In genomic region chr15:98632107-98632744, GRCm38 (mm10) we compare ENCODE assay signal across 8 mouse cellular contexts. TPM values are rescaled to one million over a fixed set of nuclear protein-coding genes. Genes with fewer than 3 reads are reported as not detected.
DNase-seq lines count a peak whose midpoint lies in the region; ATAC-seq lines count a peak whose summit lies in the region.

No protein-coding gene starts in this region.

- peak overlapping the region; percentile 97 for H3K4me2 ChIP-seq in forebrain, embryonic 11.5 days (ENCODE audit: low read depth, low read length, severe bottlenecking)
- H3K4me2 ChIP-seq in midbrain, embryonic 13.5 days (replicated peaks): peak overlapping the region; percentile 93

- WGBS in forebrain, embryonic 11.5 days: under 1% methylated on average over 25 of the region's 25 CpGs
- WGBS in hindbrain, embryonic 10.5 days: under 1% methylated on average over 25 of the region's 25 CpGs
- WGBS in midbrain, embryonic 13.5 days: under 1% methylated on average over 25 of the region's 25 CpGs

- peaks cover 42% of the 10 kb centered on the region for H3K4me1 ChIP-seq in forebrain, embryonic 11.5 days (replicated peaks; ENCODE audit: control insufficient read depth, insufficient read depth, low read length)
- H3K4me1 ChIP-seq in hindbrain, embryonic 10.5 days (replicated peaks): peaks cover 89% of the 10 kb centered on the region
- H3K4me1 ChIP-seq in midbrain, embryonic 13.5 days (replicated peaks): peaks cover 78% of the 10 kb centered on the region

- intact Hi-C loops in left cerebral cortex, postnatal 36 days (cut with DNase I): no loop called here

- no peaks in the 10 kb centered on the region for H3K36me3 ChIP-seq in forebrain, embryonic 11.5 days (ENCODE audit: control insufficient read depth, insufficient read depth, low read length)
- H3K36me3 ChIP-seq in hindbrain, embryonic 10.5 days: no peaks in the 10 kb centered on the region
- peaks cover 3% of the 10 kb centered on the region; the same call in 1 of the 2 replicates for H3K36me3 ChIP-seq in midbrain, embryonic 13.5 days

- peak overlapping the region; percentile 51 for H3K9ac ChIP-seq in forebrain, embryonic 11.5 days (ENCODE audit: low read length)
- peak overlapping the region; percentile 96 for H3K9ac ChIP-seq in midbrain, embryonic 13.5 days (replicated peaks)

- ATAC-seq in forebrain, embryonic 11.5 days (replicated peaks; ENCODE audit: low FRiP score): peak; percentile 50
- peak; percentile 47 for ATAC-seq in midbrain, embryonic 13.5 days

- DNase-seq in CD4-positive helper T cell, adult 2 months (ENCODE audit: low read depth, low spot score): peak; percentile 20
- DNase-seq in adrenal gland, adult (ENCODE audit: inconsistent age in 2 of 2, low spot score in 1 of 2): peak; percentile 71 to 88
- peak; percentile 81 for DNase-seq in forebrain, embryonic 11.5 days (ENCODE audit: low spot score)
- peak; percentile 73 for DNase-seq in hindbrain, embryonic 10.5 days (ENCODE audit: low spot score)
- peak; percentile 57 to 70 for DNase-seq in left cerebral cortex, postnatal 36 days (ENCODE audit: low spot score in 2 of 2)
- peak; percentile 65 for DNase-seq in telencephalon, adult 2 months (ENCODE audit: low read depth, low spot score)
- no peak for DNase-seq in layer of hippocampus, adult 11-12 months (ENCODE audit: low spot score)

- no peaks in the 10 kb centered on the region for H3K9me3 ChIP-seq in forebrain, embryonic 11.5 days (ENCODE audit: control insufficient read depth, low read length)
- no peaks in the 10 kb centered on the region for H3K9me3 ChIP-seq in hindbrain, embryonic 10.5 days
- no peaks in the 10 kb centered on the region for H3K9me3 ChIP-seq in midbrain, embryonic 13.5 days

- peak overlapping the region; percentile 34; the same call in 1 of the 2 replicates for H3K27ac ChIP-seq in forebrain, embryonic 11.5 days (ENCODE audit: low read depth, low read length)
- H3K27ac ChIP-seq in hindbrain, embryonic 10.5 days: peak overlapping the region; percentile 98
- peak overlapping the region; percentile 99 for H3K27ac ChIP-seq in midbrain, embryonic 13.5 days

- H3K27me3 ChIP-seq in forebrain, embryonic 11.5 days (ENCODE audit: control insufficient read depth, insufficient read depth, low read length): peaks cover 54% of the 10 kb centered on the region
- H3K27me3 ChIP-seq in hindbrain, embryonic 10.5 days (ENCODE audit: insufficient read depth, poor library complexity, severe bottlenecking): peaks cover 96% of the 10 kb centered on the region
- peaks cover 17% of the 10 kb centered on the region for H3K27me3 ChIP-seq in midbrain, embryonic 13.5 days

- peak overlapping the region; percentile 83 for H3K4me3 ChIP-seq in forebrain, embryonic 11.5 days (ENCODE audit: low read depth, low read length)
- peak overlapping the region; percentile 87 for H3K4me3 ChIP-seq in hindbrain, embryonic 10.5 days
- peak overlapping the region; percentile 78 for H3K4me3 ChIP-seq in midbrain, embryonic 13.5 days (replicated peaks)

RNA-seq across cellular contexts. Expression of gene Cacnb3, which starts 1.6 kb away (rescaled TPM):
- 45.3 and 46.9 TPM in 2 replicates for polyA plus RNA-seq in forebrain, embryonic 11.5 days (2014; fragmentation: Nextera tagmentation; extraction: Ambion mirVana)
- 38.8 and 58.6 TPM in 2 replicates for polyA plus RNA-seq in hindbrain, embryonic 10.5 days (2016; fragmentation: Nextera tagmentation; extraction: Ambion mirVana)
- total RNA-seq in left cerebral cortex, postnatal 36 days (2021): 100 to 1,000 TPM; 273 to 276 TPM
- polyA plus RNA-seq in midbrain, embryonic 13.5 days (2015; fragmentation: Nextera tagmentation; extraction: Ambion mirVana): 139 and 157 TPM in 2 replicates

RNA-seq across cellular contexts. Expression of gene Adcy6, which starts 22.4 kb away (rescaled TPM):
- polyA plus RNA-seq in forebrain, embryonic 11.5 days (2014; fragmentation: Nextera tagmentation; extraction: Ambion mirVana): 11.2 and 12.3 TPM in 2 replicates
- 11.6 and 12.0 TPM in 2 replicates for polyA plus RNA-seq in hindbrain, embryonic 10.5 days (2016; fragmentation: Nextera tagmentation; extraction: Ambion mirVana)
- total RNA-seq in left cerebral cortex, postnatal 36 days (2021): 10 to 100 TPM; 41.5 to 58.4 TPM
- polyA plus RNA-seq in midbrain, embryonic 13.5 days (2015; fragmentation: Nextera tagmentation; extraction: Ambion mirVana): 10.6 and 13.0 TPM in 2 replicates

RNA-seq across cellular contexts. Expression of gene Ddx23, which starts 30.5 kb away (rescaled TPM):
- polyA plus RNA-seq in forebrain, embryonic 11.5 days (2014; fragmentation: Nextera tagmentation; extraction: Ambion mirVana): 24.2 and 31.2 TPM in 2 replicates
- polyA plus RNA-seq in hindbrain, embryonic 10.5 days (2016; fragmentation: Nextera tagmentation; extraction: Ambion mirVana): 22.8 and 23.8 TPM in 2 replicates
- 10 to 100 TPM; 80.2 to 82.7 TPM for total RNA-seq in left cerebral cortex, postnatal 36 days (2021)
- polyA plus RNA-seq in midbrain, embryonic 13.5 days (2015; fragmentation: Nextera tagmentation; extraction: Ambion mirVana): 28.6 and 29.5 TPM in 2 replicates

RNA-seq across cellular contexts. Expression of gene Rnd1, which starts 45.0 kb away (rescaled TPM):
- polyA plus RNA-seq in forebrain, embryonic 11.5 days (2014; fragmentation: Nextera tagmentation; extraction: Ambion mirVana): 1.9 and 2.8 TPM in 2 replicates
- 3.7 and 5.8 TPM in 2 replicates for polyA plus RNA-seq in hindbrain, embryonic 10.5 days (2016; fragmentation: Nextera tagmentation; extraction: Ambion mirVana)
- total RNA-seq in left cerebral cortex, postnatal 36 days (2021): 10 to 100 TPM; 29.4 to 32.6 TPM
- 10.2 and 12.7 TPM in 2 replicates for polyA plus RNA-seq in midbrain, embryonic 13.5 days (2015; fragmentation: Nextera tagmentation; extraction: Ambion mirVana)

Comparison
In these comparisons a context has a peak if more than half of its experiments do, and no peak if none do; other contexts are left out.
1. H3K27ac ChIP-seq: peak in every context shown above with its lines; median percentile 99 in midbrain, embryonic 13.5 days; 98 in hindbrain, embryonic 10.5 days; 34 in forebrain, embryonic 11.5 days.